Mouse (Mus musculus) right cerebral cortex, postnatal 10 days (tissue): ENCODE data around the gene Fras1.

Experiments
- DNase-seq, 2 experiments: peaks; one replicate each; pipeline ENCODE4 v3.0.0; 2021; ENCODE audit warnings: low spot score in 2 of 2

Gene Fras1

DNA sequence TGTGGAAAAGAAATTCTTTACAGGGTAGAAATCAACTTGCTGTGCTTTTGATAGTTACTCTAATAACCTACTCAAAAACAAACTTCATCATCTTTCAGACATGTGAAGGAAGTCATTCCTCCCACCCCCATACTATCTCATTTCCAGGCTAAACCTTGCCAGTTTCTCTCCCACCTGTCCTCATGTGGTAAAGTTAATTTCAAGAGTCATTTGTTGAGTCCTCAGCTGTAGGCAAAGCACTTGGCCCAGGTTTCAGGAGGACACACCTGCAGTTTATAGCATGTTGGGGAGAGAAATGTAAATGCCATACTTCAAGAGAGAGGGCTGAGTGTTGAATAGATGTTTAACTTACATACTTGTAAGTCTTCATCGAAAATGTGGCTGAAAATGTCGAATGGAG is 107.4 kb downstream of the Fras1 start:
- no peak for DNase-seq

DNA sequence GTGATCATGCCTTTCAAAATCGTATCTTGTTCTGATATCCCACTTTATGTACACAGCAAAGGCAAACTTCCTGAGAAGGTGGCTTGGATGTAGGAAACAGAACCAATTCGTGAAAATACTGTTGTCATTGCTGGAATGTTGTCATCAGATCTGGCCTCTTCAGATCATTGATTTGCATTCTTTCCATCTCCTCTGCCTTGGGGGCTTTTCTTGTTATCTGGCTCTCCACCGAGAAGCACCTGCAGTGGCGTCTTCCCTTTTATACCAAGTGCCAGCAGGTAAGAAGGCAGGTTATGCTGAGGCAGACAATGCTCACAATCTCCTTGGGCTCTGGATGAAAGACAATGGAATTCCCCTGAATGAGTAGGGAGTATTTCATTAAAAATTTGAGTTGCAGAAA is 108.3 kb downstream of the Fras1 start:
- no peak for DNase-seq

DNA sequence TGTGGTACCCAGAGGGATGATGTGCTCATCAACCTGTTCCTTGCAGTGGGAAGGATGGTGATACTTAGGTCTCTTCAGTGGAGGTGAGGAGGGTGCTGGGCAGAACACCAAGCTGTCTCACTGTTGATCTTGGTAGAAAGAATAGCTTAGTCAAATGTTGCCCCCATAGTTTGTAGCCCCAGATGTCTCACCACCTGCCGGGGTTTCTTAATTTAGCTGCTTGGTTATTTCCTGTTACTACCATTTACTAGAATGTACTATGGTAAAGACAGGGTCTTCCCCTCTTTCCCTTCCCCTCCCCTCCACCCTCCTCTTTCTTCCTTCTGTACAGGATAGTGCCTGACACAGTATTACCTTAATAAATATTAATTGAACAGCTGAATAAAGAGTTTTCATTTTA is 118.7 kb downstream of the Fras1 start:
- DNase-seq, result no peak

- no peak for DNase-seq
These were observed 120.9 kb downstream of the Fras1 start for GRCm38 (mm10) chr5:96494502-96495292.

DNA sequence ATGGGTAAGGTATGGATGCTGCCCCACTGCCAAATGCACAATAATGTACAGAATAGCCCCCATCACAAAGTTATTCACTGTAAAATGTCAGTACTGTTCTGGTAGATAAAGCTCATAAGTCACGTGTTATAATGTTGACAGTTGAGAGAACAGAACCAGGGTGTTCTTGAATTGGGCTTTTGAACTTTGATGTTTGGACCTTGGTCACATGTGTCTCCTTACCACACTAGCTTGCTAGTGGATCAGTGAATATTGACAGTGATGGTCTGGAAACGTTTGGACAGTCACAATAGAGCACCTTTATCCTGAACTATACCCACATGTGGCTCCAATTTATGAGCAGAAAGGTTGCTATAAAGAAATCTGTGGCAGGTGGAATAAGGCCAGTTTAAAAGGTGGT is 124.3 kb downstream of the Fras1 start:
- DNase-seq, result no peak

DNA sequence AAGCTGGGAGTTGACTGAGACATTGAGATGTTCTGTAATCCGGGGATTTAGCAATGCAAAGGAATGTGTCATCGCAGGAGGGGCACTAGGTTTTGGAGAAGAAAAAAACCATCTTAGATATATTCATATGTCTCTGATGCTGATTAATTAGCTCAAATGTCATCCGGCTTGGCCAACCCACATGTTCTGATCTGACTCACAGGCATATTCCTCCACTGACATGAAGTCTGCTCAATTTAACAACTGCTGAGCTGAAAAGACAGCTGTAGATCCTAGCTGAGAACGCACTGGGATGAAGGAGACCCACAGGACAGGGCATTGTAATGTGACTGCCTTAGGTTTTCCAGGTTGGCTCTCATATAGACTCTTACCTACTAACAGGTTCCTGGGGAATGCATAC is 128.0 kb downstream of the Fras1 start:
- DNase-seq, result no peak

DNA sequence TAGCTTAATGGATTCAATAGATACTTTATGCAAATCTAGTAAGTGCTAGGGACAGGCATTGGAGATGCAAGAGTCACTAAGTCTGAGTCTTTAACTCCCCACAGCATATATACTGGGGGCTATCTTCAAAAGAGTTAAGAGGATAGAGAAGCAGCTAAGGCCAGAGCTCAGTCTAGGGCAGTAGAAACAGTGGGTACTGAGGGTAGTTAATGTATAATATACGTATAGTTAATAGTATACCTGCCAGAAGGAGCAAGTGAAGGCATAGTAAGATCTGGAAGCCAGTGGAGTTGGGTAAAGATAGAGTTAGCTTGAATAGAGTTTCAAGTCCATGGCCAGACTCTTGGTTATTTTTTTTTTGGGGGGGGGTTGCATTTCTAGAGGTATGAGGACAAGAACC is 128.6 kb downstream of the Fras1 start:
- no peak for DNase-seq

DNA sequence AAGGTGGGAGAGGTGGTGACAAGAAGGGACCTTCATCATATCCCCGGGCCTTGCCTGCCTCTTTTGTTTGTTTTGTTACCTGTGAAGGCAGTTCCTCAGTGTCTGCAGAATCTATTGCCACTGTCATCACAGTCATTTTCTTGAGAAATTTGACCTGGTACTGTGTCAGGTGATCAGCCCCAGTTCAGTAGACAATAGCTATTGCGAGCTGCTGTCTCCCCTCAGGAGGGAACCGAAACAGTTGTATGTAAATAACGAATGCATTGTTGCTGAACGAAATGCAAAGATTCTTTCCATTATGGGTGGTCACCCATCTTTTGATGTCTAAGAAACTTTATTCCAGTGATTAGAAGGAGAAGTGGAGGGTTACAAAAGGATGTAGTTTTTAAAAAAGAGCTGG is 137.2 kb downstream of the Fras1 start:
- no peak for DNase-seq

- DNase-seq, result no peak
These were observed 139.6 kb downstream of the Fras1 start for GRCm38 (mm10) chr5:96513327-96513726.

DNA sequence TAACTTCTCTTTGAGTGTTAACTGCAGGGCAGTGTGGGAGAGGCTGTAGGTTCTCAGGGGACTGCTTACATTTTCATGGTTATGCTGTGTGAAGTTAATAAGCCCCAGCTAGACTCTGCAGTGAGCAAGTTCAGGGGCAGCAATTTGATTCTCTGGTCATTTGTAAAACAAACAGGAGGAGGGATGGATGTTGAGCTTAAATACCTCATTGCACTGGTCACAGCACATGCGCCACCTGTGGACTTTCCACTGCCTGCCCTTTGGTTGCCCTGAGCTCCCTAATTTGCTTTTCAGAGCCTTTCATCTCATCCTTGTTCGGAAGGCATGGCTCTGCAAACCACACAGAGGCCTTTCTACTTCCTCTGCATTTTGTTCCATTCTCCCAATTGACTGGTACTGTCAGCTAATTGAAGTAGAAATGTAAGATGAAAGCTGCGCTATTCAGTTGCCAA is 142.1 kb downstream of the Fras1 start:
- DNase-seq, result no peak

DNA sequence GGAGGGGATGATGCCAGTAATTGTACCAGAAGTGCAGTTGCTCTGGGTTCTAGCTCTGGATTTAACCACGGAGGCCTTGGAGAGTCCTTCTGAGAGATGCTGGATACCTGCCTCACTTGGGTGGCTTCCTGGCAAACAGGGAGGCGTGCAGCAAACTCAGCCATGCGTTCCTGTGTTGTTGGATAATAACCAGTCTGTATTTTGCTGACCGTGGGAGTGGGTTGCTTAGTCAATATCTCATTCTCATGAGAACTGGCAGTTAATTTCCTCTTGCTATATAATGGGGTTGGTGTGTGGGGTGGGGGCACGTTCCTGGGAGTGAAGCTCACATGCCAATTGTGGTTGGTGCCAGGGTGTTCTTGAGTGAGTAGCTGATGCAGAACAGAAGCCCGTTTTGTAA is 142.6 kb downstream of the Fras1 start:
- DNase-seq, result peak; percentile 31 to 32

DNA sequence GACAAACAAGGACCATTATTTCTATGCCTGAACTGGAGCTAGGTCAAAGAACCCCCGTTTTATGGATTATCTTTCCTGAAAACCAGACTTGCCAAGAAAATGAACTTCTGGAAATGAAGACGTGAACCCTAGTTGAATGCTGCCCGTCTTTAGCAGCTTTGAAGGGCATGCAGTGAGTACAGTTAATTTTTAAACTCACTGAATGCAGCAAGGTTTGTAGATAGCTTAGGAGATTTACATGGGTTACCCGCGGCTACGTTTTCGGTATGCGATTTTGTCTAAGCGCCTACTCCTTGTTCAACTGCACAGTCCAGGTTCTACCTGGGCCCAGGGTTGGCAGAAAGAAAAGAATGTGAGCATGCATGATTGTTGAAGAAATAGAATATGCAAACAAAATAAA is 147.8 kb downstream of the Fras1 start:
- DNase-seq, result no peak

GRCm38 (mm10) chr5:96522909-96523409 is 149.2 kb downstream of the Fras1 start:
- no peak for DNase-seq

GRCm38 (mm10) chr5:96528296-96528695 is 154.5 kb downstream of the Fras1 start:
- peak; percentile 41 to 53 for DNase-seq

DNA sequence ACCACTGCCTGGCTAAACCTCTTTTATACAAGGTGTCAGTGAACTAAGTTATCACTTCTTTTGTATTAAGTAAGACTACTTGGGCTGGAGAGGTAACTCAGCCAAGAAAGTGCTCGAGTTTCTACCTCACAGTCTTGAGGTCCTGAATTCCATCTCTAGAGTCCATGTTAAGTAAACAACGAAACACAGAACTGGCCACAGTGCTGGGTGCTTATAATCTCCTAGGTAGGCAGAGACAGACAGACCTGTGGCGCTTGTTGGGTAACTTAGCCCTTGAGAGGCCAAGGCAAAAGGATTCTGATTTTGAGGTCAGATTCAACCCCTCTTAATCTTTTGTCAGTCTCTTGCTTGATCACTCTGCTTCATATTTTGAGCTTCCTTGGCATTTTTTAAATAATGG is 156.8 kb downstream of the Fras1 start:
- no peak for DNase-seq

DNA sequence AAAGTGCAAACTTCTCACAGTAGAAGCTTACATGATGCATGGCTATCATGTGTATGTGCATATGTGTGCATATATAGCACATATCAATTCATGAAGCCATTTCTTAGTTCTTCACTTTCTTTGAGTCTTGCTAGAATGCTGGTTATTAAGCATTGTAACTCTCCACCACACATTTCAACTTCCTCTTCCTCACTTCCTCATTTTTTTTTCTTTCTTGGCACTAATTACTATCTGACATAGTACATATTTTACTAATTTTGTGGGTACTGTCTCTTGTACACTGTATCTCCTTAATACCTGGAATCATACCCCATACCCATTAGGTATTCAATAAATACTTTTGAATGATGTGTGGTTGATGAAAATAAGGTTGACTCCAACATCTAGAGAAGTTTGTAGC is 158.2 kb downstream of the Fras1 start:
- DNase-seq, result no peak

DNA sequence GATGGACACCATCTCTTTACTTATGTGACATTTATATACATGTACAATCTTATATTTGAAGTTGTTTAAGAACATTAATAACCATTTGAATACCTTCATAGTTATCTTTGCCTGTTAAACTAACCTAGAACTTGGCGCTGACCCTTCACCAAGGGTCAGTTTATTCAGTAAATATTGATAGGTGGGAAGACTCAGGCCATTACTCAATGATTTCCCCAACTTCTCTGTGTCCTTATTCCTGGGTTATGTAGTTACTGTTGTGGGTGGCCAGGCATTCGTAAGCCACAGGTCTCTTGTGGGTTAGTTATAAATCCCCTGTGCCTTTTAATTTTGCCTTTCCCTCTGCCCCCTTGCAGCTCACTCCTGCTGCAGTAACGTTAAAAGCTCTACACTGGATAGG is 162.8 kb downstream of the Fras1 start:
- DNase-seq, result no peak

DNA sequence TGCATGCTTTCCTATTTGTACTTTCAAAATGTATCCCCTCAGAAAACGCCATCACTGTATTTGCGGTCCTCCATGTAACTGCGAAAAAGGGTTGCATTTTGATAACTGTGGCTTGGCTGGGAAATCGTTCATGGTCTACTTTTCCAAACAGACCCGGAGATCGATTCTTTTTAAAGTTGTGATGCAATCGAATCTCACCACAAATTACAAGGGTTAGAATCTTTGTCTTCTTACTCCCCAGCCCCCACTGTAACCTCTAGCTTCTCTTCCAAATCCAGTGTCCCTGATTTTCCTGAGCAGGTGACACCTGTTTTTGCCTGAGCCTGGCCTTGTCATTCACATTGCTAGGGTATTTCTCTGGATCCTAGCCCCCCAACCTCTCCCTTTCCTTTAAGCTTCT is 163.2 kb downstream of the Fras1 start:
- DNase-seq, result no peak

- DNase-seq, result no peak
These were observed 170.4 kb downstream of the Fras1 start for GRCm38 (mm10) chr5:96544112-96544511.

DNA sequence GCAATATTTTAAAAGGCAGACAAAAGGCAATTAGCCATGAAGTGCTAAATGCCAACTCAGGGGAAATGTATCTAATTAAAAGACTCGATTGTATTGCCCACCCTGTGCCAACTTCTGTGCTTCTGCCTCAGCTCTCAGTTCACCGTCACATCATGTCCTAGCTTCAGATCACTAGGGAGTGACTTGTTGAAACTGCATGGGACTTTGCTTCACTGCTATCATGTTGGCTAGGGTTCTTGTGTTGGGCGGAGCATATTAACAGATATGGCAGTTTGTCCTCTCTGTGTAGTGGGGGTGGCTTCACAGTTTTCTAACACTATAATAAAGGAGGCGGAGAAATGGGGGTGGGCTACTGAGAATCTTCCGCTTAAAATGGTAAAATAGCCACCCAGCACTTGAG is 172.2 kb downstream of the Fras1 start:
- no peak for DNase-seq

DNA sequence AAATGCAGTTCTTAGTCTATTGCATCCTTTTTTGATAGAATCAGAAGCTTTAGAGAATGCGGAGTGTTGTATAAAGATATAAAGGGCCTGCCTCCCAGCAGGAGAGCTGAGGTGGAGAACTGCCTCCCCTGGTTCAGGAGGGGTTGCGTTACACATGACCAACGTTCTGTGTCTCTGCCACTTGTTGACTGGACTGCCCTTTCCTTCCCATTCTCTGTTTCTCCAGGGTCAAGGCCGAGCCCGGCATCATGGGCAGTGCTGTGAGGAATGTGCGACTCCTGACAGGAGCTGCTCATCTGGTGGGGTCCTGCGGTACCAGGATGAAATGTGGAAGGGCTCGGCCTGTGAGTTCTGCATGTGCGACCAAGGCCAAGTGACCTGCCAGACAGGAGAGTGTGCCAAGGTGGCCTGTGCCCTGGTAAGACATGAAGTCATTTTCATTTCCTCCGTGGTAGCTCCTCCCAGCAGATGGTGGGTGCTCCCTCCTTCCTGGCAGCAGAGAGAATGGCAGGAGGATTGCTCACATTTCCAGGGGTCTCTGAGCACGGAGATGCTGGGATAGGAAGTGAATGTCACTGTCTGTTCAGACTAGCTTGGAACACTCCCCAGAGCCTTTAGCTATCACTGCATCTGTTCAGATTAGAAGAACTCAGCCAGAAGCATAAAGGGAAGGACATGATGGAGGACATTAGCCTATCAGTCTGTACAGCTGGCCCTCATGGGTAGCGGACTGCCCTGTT is 181.4 kb downstream of the Fras1 start:
- no peak for DNase-seq

GRCm38 (mm10) chr5:96558049-96558804 is 184.5 kb downstream of the Fras1 start:
- peak in 1 of 2 experiments; percentile 11 for DNase-seq
